Mouse (Mus musculus) yolk sac, embryonic 10.5 days (tissue): Measurements from ENCODE around the gene Bad.
"Not testable (repeated sequence)": the region's sequence is repeated elsewhere in the genome, so short reads cannot be mapped to it uniquely, and the experiment has no call there.

Experiments used
- DNase-seq: peaks from one replicate; pipeline ENCODE4 v3.0.0-alpha.2; 2017; ENCODE audit warnings: low spot score

Bad gene

DNA sequence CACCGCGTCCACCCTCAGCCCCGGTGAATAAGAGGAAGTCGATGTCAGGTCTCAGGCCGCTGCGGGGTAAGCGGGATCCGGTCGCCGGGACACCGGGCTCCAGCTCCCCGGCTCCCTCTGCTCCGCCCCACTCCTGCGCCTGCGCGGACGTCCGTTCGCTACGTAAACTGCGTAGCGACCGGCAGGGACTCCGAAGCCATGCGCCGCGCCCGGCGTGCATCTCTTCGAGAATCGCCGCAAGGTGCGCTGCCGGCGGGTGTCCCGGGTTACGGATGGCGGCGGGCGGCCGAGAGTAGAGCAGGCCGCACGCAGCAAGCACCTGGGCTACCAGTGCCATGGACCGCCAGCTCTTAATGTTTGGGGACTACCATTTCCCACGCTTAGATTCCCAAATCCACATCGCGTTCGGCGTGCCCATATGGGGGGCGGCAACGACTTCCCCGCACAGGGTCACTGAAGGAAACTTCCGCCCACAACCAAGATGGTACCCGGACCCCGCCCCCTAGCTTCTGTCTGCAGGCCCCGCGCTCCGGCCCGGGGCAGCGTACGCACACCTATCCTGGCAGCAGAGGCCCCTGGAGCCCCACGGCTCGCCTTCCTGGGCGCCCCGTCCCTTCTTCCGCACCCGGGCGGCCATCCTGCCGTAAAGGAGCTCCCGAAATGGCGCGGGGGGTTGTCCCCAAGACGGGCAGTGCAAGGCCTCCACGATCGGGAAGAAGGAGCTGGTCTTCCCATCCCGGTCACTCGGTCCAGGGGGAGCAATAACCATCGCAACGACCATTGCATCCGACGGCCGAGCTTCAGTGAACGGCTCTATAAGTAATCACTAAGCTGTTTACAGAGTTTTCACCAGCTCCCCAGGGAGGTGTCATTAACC lies at the start of gene Bad:
Gene Bad (plus strand): TSS at position 490 of the 877 bp plus-strand sequence.
- peak; percentile 93 for DNase-seq

DNA sequence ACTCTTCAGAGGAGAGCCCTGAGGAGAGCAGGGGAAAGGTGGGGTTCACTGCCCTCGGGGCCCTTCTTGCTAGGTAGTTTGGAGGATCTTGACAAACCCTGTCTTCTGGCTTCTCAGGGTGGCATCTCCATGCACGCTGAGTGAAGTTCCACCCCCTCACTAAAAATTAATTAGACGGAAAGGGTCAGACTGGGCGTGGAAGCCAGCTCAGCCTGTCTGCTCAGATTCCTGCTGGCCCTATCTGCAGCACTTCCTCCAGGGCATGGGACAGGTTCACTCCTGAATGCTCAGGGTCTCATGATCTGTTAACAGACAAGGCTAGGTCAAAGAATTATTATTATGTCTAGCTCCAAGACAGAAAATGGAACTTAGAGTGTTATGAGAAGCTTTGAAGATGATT lies 49.1 kb upstream of the Bad start:
- no peak for DNase-seq

DNA sequence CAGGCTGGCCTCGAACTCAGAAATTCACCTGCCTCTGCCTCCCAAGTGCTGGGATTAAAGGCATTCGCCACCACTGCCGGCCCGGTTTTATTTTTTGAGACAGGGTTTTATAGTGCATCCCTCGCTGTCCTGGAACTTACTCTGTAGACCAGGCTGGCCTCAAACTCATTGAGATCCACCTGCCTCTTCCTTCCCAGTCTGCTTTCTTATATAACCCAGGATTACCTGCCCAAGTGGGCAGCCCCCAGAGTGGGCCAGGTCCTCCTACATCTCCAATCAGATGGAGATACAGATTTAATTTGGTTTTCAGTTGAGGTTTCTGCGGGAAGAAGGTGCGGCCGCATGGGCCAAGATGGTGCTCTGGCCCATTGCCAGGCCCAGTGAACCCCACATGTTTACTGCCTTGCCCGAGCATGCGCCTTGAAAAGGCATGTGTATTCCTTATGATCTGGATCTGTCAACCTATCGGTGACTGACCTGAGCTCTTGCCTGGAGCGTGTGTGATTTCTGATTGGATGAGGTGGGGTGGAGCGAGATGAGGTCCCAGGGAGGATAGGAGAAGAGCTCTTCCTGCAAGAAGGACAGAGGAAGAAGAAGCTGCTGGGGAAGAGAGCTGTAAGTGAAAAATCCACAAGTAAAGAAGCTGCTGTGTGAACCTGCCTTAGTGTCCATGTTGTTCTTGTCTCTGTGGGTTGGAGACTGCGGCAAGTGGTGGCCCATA lies 47.8 kb upstream of the Bad start:
- DNase-seq = no peak

DNA sequence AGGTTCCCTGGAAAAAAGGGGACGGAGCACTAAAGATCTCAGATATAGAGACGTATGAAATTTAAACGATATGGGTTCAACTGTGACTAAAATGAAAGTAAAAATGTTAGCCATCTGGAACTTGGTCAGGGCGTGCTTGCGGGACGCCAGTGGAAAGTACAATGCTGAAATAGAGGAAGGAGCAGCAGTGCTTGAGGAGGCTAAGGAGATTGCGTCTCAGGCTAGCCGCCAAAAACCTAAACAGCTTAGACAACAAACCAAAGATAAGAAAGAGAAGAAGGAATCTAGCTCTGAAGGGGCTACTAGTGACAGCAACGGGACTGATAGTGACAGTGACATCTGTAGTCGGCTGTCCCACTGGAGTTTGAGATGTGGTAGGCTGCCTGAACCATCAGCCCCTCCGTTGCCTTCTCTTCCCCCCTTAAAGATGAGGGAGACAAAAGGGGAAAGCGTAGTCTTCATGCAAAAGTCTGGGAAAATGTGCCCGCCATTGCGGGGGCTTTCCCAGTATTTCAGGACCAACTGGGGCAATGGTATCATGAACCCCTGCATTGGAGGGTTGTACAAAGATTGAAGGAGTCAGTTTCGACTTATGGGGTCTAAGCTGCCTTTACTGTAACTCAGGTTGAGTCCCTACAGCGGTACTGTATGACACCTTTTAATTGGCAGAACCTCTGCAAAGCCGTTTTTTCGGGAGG lies 45.9 kb upstream of the Bad start:
- DNase-seq = not testable (repeated sequence)

DNA sequence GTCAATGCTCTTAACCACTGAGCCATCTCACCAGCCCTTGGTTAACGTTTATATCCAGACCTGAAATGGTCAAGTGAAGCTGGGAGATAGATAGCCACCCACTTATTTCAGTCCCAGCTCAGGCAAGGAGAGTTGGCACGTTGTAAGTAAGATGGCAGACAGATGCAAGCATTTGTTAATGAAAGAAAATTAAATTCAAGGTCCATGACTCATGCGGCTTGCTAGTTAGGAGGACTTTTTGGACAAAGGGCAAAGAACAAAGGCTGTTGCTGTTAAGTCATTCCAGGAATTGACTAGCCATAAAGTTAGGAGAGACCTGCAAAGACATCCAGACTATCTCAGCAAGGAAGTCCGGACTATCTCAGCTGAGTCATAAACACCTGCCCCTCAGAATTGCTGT lies 42.0 kb upstream of the Bad start:
- DNase-seq = no peak

DNA sequence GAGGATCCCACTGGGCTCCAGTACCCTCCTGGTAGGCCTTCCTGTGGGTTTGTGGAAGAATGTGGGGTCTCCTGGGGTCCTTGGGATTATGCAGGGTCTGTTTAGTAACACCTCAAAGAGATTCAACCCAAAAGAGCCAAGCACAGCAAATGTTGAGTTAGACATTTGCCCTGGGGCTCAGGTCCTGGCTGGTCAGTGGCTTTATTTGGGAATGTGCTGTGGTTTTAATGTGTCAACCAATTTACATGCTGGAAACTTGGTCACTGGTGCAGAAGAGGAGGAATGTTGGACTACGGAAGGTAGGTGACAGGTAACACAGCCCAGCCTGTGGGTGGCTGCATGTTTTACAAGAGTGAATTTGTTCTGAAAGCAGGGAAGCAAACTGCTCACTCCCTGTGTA lies 38.6 kb upstream of the Bad start:
- DNase-seq = no peak

DNA sequence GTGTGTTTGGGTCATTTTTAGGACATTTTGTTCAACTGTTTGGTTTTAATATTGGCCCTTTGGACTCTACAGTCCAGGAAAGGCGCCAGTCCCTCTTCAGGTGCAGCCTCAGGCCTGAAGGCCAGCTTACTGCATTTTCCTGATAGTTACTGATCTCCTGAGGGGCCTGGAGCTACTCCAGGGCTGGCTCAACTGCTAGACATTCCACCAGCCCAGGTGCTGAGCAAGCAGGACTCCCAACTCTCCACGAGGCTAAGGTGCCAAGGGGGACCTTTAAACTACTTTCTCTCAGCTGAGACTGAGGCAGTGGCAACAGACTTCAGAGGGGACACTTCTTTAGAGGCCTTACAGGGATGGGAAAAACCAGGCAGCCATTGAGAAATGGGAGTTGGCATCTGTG lies 36.8 kb upstream of the Bad start:
- no peak for DNase-seq

DNA sequence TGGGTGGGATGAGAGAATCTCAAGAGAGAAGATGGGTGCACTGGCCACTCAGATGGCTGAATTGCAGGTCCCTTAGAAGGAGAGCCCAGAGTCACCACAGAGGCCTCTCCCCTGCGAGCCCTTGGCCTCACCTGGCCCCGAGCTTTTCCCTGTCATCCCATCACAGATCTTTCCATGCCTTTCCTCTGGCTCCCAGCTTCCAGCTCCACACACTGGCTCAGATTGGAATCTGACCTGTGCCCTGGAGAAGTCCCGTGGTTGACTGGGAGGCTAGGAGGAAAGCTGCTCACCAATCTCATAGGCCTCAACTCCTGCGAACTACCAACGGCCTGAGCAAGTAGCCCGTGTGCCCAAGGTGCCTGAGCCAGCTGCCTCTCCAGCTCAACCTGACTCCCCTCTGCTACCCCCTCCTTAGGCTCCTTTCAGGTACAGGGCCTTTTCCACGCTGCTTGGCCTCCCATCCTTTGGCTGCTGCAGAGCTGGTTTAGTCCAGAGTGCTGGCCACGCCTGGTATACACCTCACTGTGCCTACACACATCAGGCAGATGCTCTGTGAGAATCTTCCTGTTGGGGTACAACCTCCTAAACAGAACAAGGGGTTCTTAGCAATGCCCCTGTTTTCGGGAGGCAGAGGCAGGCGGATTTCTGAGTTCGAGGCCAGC lies 36.0 kb upstream of the Bad start:
- no peak for DNase-seq

DNA sequence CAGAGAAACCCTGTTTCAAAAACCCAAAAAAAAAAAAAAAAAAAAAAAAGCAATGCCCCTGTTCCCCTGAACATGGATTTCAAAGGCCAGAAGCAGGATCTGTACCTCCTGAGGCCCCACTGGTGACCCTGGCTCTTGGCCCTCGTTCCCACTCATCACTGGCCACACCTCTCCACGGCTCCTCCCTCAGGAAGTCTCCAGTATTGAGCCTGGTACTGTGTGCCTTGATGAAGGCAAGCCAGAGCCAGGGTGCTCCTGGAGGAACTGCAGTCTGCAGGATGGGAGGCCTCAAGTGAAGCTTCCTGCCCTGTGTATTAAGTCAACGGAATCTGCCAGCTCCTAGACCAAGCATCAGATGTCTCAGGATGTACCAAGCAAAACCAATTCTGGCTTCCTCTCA lies 35.5 kb upstream of the Bad start:
- DNase-seq = no peak

DNA sequence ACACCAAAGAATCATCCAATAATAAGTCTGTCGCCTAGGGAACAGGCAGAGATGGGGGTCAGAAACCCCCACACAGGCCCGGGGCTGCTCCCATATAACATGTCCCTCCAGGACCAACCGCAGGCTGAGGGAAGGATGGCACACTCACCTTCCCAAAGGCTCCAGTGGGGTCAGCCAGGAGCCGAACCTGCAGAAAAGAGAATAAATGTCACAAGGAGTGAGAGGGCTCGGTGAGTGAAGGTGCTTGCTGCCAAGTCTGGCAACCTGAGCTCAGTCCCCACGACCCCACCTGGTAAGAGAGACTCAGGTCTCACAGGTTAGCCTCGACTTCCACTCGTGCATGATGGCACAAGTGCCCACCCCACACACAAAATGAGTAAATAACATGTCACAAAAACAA lies 34.6 kb upstream of the Bad start:
- DNase-seq = no peak

DNA sequence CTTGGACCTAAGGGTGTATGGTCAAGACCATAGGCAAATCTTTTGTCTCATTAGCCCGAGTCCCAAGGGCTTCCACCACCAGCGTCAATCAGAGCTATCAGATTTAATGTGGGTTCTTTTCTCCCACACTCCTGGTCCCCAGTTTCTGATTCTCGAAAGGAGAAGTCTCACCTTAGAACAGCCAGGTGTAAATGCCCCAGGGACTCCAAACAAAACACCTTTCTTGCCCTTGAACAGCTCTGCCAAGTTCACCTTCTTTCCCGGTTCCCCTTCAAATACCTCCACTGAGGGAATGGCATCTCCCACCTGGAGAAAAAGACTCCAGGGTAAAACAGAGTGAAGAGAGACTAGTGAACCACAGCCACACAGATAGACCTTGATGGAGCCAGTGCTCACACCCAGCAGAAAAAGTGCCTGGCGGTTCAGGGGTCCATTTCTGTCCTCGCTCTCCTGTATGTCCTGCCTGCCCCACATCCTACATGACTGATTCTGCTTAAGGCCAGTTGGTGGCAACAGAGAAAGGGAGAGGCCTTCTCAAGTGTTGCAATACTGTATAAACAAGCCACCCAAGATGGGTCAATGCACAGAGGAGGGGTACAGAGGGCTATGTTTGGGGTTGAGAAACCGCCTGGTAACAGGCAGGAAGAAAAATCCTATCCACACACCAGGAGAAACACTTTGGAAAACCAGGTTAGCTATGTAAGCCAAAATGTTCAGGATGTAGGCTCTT lies 33.7 kb upstream of the Bad start:
- DNase-seq = no peak

DNA sequence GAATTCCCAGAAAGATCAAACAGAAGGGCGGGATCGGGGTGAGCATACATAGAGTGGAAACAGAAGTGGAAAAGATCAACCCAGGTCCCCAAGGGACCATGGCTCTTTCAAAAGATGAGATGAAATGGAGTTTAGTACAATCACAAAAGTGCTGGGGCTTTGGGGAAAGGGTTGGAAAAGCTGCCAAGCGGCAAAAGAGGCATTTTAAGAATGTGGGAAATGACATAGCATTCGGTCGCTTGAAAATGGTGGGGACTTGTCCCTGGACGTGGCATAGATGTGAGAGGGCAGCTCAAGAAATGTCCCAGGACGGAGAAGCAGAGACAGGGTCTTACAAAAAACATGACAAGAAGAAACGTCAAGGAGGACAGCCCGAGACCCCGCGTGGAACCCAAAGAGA lies 32.6 kb upstream of the Bad start:
- DNase-seq = no peak

DNA sequence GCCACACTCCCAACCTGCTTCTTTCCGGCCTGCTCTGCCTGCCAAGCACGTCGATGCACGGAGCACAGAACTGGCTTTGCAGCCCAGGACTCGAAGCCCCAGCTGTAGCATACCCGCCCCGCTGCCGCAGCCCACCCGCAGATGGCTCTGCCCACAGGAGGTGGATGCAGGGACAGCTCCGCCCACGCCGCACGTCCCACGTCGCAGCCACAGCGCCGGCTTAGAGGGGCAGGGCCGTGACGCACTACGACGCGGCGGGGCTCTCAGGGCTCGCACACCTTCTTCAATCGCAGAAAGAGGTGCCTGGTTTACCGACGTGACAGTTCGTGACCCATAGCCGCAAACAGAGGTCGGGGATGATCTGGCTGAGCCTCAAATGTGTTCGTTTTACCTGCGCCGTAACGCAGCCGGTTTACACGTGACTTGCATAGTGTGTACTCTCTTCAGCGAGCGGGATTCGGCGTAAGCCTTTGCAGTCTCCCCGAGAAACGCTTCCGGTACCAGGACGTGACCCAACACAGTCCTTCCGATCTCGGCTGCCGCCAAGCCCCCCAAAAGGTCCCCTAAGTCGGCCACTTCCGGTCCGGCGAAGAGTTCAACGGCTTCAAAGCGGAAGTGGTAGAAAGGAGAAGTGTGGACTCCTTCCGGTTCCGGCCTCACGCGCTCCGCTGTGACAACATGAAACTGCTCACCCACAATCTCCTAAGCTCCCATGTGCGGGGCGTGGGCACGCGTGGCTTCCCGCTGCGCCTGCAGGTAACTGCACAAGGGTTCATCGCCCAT lies 32.0 kb upstream of the Bad start, which contains the start of the genes Trmt112 and Prdx5:
Gene Trmt112 (plus strand): TSS at position 192 of the 783 bp plus-strand sequence.
Gene Prdx5 (minus strand): TSS at position 600 of the 783 bp plus-strand sequence.
- peak; percentile 90 for DNase-seq

DNA sequence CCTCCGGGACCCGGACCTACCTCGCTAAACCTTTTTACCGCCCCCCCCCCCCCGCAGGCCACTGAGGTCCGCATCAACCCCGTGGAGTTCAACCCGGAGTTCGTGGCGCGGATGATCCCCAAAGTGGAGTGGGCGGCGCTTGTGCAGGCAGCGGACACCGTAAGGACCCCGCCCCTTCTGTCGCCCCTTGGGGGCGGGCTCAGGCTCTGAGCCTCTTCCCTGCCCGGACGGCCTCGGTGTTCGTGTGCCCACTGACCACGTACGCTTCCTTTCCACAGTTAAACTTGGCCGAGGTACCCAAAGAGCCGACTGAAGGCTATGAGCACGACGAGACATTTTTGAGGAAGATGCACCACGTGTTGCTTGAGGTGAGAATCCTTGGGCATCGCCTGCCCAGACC lies 31.4 kb upstream of the Bad start:
- DNase-seq = peak; percentile 63

DNA sequence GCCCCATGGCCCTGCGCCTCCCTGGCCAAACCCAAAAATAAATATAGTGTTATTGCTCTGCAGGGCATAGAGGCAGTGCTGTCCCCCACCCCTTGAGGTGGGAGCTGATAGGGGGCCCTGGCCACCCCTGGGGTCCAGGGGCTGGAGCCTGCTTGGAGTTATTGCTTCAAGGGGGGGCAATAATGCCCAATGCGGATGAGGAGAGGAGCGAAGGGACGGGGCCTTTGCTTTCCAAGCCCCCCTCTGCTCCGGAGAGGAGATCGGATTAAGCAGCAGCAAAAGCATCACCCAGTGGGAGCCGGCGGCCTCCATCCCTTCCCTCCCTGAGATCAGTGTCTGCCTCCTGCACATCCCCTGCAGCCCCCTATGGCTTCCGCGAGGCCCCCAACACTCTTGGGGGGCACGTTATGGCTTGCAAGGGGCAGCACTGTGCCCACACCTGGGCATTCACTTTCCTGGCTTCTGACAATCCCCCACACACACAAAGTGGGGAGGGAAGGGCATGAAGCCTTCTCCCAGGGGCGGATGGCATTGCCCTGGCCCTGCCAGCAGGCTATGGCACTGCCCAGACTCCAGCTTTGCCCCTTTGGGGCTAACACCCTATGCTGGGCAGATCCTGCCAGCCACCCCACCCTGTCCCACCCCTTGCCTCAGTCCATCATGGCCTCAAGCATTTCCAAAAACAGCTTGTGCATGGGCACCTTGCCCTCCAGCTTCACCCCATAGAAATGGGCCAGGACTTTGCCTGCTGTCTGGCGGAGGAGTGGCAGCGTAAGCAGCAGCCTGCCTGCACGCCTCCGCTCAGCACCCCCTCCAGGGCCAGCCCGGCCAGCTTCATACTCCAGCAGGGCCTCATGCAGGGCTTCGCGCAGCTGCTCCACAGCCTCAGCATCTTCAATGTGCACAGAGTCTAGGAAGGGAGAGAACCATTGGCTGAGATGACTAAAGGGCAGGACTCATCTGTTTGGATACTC lies 30.3 kb upstream of the Bad start:
- DNase-seq = no peak

DNA sequence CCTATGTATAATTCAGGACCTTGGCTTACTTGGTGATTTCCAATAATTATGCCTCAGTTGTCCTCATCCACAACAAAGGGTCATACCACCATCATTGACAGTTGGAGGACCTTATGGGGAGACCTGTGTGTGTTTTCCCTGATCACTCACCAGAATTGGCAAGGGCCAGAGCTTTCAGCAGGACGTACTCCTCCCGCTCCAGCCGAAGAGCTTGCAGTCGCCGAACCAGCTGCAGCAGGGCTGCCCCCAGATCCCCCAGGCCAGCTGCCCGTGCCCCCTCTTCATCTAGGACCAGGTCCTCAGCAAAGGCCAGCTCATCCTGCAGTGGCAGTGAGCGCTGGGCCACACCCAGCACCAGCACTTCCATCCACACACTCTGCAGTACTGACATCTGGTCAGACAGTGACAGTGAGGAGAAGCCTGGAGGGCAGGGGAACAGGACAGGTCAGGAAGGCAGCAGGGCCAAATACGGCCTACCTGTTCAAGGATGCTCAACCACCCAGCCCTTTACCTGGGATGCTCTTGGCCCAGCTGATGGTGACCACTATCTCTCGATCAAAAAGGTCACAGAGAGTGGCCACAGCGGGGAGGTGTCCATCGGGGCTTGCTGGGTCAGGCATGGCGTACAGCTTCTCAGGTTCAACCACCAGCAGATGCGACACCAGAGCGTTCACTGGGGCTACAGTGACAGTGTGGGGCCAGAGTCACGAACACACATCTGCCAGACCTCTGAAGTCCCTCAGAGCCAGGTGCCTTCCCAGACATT lies 29.3 kb upstream of the Bad start:
- no peak for DNase-seq

DNA sequence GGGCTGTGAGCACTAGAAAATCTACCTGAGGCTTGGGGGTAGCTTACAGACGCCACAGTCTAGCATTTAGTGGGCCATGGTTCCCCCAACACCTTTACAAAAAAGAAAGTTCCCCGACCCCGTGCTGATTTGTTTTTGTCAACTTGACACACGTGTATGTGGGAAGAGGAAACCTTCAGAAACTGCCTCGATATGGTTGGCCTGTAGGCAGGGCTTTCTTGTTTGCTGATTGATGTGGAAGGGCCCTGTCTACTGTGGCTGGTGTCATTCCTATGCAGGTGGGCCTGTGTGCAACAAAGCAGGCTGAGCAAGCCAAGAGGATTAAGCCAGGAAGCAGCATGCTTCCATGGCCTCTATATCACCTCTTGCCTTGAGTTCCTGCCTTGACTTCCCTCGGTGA lies 28.6 kb upstream of the Bad start:
- DNase-seq = no peak

DNA sequence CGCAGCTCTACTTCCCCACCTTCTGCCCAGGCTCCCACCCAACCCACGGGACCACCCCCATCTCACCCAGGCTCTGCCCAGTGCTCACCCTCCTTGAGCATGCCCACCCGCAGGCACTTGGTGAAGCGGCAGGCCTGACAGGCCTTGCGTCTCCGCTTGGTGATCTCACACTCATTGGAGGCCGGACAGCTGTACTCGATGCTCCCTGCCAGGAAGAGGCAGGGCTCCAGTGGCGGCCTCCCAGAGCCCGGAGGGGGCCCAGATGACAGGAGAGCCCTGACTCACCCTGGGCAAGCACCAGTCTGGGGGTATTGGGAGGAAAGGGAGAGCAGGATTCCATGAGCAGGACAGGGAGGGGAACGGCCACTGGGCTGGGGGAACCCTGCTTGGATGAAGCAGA lies 27.7 kb upstream of the Bad start:
- no peak for DNase-seq

DNA sequence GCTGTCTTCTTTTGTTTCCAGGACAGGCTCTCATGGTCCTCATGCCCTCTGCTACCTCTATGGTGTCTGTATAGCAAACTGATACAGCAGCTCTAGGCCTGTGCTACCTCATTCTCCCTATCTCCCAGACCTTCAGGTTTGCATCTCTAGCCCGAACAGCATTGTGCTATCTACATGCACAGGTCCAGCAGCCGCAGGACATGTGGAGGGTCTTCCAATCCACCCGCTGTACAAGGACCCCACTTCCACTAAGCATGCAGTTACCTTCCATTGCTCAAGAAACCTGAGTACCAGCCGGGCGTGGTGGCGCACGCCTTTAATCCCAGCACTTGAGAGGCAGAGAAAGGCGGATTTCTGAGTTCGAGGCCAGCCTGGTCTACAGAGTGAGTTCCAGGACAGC lies 27.1 kb upstream of the Bad start:
- no peak for DNase-seq
